Mouse (Mus musculus) granulocyte monocyte progenitor cell, adult 5-6 weeks (primary cell): Measurements from ENCODE around the gene Rxrg. TPM values are rescaled to one million over a fixed set of nuclear protein-coding genes. Genes with fewer than 3 reads are reported as not detected.
A peak's percentile ranks its signal among the peaks of the same experiment; 100 is the strongest.

Experiments
- ATAC-seq: replicated peaks from 2 replicates; pipeline ENCODE4 v1.8.0; 2016; ENCODE audit warnings: mild to moderate bottlenecking, moderate TSS enrichment, inconsistent platforms; ENCODE audit not compliant: poor library complexity, severe bottlenecking
- total RNA-seq, 2 experiments: library from RNA; stranded (forward) in 1 of 2; stranded (reverse) in 1 of 2; fragments of 200-712, 200-1000 nt in 1 of 2; fragments of >200 nt in 1 of 2; fragmentation: Nextera tagmentation in 1 of 2; gene quantifications; 2 replicates each; pipeline ENCODE4 v1.2.3; 2014 to 2017

Gene Rxrg
- total RNA-seq, 2 experiments from 2014 or later: not detected

- ATAC-seq: no peak
These were observed 40.7 kb downstream of the Rxrg start for GRCm38 (mm10) chr1:167638901-167639300.

DNA sequence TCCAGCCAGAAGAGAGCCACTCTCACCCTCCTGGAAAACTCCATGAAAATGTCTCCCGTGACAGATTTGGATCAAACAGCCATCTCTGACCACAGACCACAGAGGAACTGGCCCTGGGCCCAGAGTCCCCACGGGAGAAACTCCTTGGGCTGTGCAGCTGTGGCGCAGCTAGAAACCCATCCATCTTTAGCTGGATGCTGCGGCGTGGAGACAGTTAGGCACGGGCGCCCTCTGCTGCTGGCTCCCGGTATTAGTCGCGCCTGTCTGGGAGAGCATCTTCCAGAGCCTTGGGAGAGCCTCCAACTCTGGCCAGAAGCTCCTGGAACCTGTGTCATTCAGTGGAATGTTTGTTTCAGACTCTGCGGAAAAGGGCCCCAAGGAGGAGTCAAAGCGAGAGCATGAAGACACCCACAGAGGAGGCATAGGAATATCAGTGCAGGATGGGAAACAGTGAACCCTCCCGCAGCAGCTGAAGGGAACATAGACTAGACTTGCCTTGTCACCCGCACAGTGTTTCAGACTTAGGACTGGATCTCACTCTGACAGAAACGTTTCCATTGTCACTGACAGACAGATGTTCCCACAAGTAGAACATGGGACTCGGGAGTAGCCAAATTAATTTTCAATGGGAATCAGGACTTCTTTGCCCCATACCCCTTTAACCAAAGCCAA lies 46.8 kb downstream of the Rxrg start:
- ATAC-seq: peak; percentile 95

DNA sequence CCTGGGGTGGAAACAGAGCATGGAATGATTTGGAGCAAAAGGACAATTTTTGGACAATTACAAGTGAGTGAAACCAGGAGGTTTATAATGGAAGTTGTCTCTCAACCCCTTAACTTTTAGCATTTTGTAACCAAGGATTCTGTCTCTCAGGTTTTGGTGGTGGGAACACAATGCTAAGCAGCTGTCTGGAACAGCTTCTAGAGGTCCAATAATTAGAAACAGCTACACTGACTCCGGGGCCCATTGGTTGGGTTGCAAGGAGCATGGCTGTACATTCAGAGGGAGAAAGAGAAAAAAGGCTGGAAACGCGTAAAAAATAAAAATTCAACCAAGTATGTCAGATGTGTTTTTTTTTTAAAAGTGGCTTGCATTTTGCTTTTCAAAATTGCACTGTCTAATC lies 50.5 kb downstream of the Rxrg start:
- ATAC-seq: no peak

- no peak for ATAC-seq
These were observed 51.0 kb downstream of the Rxrg start for GRCm38 (mm10) chr1:167649122-167649633.

DNA sequence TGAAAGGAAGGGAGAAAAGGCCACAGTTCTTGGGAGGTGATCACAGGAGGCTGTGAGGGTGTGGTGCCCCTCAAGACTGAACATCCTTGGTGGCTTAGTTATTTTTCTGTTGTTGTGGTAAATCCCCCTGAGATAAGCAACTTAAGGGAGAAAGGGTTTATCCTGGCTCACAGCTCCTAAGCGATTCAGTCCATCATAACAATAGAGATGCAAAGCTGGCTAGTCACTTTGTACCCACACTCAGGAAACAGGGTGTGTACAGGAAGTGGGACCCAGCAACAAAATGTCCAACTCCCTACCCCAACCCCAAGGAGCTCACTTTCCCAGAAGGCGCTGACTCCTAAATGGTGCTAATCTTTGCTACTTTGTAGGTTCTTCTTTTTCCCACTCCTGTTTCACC lies 54.2 kb downstream of the Rxrg start:
- no peak for ATAC-seq

GRCm38 (mm10) chr1:167659065-167659464 lies 60.9 kb downstream of the Rxrg start:
- no peak for ATAC-seq

- no peak for ATAC-seq
These were observed 62.4 kb downstream of the Rxrg start for GRCm38 (mm10) chr1:167660521-167661101.

DNA sequence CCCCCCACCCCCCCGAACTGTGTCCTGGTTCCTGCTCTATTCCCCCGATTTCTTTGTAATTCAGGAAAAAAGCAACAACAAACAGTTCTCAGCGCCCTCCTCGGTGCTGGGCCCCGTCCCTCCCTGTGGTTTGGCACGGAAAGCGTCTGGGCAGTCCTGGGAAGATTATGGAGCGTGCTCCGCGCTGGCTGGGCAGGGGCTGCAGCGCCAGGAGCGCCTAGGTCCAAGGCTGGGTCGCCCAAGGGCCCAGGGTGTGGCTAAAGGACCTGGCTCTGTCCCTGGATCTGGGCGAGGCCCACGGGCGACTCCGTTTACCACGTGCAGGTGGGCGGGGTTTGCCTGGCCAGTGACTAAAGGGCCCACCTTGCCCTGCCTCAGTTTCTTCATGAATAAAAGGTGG lies 62.9 kb downstream of the Rxrg start:
- ATAC-seq: no peak

- ATAC-seq: no peak
These were observed 65.0 kb downstream of the Rxrg start for GRCm38 (mm10) chr1:167663136-167663535.

- ATAC-seq: peak; percentile 72
These were observed 71.6 kb downstream of the Rxrg start for GRCm38 (mm10) chr1:167669796-167670195.

DNA sequence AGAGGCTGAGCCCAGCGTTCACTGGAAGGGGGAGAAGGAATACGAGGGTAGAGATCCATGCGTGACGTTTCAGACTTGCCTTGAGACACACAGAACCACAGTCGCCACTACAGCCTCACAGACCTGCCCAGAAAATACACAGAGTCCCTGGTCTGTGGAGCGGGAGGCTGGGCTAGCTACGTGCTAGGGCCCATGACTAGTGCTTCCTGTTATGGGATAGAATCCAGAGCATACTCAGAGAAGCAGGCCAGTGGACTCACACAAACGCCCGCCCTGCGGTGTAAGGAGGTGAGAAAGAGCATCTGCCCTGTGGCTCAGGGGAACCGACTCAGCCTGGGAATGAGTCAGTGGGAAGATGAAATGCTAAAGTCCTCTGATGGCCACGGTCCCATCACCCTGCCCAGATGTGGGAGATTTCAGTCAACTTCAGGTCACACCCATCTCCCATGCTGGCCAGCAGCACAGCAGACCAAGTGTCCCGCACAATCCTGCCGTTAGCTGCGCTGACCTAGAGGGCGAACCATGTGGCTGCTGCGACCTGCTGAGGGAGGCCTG lies 74.3 kb downstream of the Rxrg start:
- ATAC-seq: no peak

GRCm38 (mm10) chr1:167679061-167679460 lies 80.9 kb downstream of the Rxrg start:
- ATAC-seq: no peak

DNA sequence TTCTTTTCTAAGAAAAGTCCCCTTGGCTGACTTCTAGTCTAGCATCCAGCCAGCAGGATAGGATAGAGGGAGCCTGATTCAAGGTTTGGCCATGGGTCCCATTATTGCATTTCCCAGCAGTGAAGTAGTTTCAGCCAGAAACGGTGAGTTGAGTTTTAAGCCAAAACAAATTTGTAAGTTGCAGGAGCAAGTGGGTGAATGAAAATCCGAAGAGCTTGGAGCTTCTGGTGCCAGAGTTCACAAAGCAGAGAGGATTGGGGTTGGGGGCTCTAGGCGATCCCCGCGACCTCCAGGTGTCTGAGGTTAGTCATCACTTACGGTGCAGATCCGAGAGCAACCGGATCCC lies 89.8 kb downstream of the Rxrg start:
- ATAC-seq: no peak

DNA sequence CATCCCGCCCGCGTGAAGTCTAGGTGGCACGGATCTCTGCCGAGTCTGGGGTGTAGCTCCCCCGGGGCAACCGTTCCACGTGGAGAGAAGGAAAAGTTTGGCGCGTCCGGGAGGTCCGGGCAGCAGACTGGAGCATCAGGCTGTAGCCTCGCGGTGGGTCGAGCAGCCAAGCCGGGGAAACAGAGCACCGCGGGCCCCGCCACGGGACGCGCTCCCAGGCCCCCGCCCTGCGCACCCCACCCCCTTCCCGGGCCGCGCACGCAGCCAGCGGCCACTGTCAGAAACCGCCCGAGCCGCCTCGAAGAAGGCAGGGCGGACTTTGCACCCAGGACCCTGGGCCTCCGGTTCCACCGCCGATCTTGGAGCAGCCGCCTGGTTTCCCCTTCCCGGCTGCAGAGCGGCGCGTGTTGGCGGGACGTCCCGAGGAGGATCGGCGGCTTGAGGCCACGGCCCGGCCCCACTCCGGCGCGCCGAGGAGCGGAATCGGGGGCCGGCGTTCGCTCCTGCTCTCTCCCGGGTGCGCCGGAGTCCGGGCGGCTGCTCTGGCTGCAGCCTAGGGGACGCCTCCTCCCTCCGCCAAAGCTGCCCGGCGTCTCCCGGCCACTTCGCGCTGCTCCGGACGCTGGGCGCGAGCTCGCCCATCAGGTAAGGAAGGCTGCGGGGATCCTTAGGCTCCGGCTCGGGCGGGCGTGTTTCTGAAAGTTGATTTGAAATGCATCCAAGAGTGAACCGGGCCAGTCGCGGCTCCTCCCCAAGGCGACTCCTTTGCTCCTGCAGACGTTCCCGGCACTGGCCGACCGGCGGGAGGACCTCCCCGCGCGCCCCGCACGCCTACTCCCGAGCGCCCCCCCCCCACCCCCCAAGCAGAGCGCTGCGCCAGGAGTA lies 90.4 kb downstream of the Rxrg start:
- ATAC-seq: peak; percentile 52

- ATAC-seq: no peak
These were observed 90.9 kb downstream of the Rxrg start, which contains the start of gene Lmx1a for GRCm38 (mm10) chr1:167689232-167689261. Lmx1a (plus strand) TSS chr1:167689237.

Other genes starting within 250 kb of the Rxrg start
- 67.6 and 85.8 TPM in 2 replicates for gene Aldh9a1, start 248.4 kb upstream of the Rxrg start, total RNA-seq (2014; fragmentation: Nextera tagmentation)
- 49.5 and 56.7 TPM in 2 replicates for gene Aldh9a1, start 248.4 kb upstream of the Rxrg start, total RNA-seq (2017)
- 11.8 and 15.4 TPM in 2 replicates for gene Mgst3, start 204.5 kb upstream of the Rxrg start, total RNA-seq (2014; fragmentation: Nextera tagmentation)
- gene Mgst3, start 204.5 kb upstream of the Rxrg start, total RNA-seq (2017): 7.6 and 9.1 TPM in 2 replicates
- not detected in 2 replicates for gene Lrrc52, start 131.6 kb upstream of the Rxrg start, total RNA-seq (2014; fragmentation: Nextera tagmentation)
- gene Lrrc52, start 131.6 kb upstream of the Rxrg start, total RNA-seq (2017): not detected in 2 replicates
- gene Lmx1a, start 90.9 kb downstream of the Rxrg start, total RNA-seq (2014; fragmentation: Nextera tagmentation): not detected in 2 replicates
- gene Lmx1a, start 90.9 kb downstream of the Rxrg start, total RNA-seq (2017): not detected in 2 replicates